Mouse (Mus musculus): ENCODE data around the gene Gpa33.

DNA sequence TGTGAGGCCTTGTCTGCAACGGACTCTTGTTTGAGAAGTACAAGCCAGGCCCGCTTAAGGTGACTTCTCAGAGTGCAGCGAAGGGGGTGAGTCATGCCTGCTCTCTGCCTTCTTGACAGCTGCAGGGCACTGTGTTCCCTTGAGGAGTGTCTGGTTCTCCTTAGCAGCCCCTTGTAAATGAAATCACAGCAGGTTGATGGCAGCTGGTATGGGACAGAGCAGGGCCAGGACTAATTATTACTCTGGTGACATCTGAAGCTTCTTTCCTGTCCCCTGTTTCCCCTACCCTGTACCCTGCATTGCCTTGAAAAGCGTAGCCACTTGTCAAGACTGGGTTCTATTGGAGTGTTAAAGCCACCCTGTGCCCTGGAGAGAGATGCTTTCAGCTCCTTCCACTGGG lies 40.3 kb upstream of the Gpa33 start:
- TF ChIP-seq CTCF (IDR thresholded peaks at IDR 0.05; ENCODE audit: borderline replicate concordance, extremely low read depth, insufficient read depth, insufficient read length) (no peak), POLR2A (IDR thresholded peaks at IDR 0.05; ENCODE audit: borderline replicate concordance, extremely low read depth, insufficient read depth, insufficient read length, poor library complexity, severe bottlenecking) (no peak)
